Mouse (Mus musculus): ENCODE results near the gene Tmem45b. TPM values are rescaled to one million over a fixed set of nuclear protein-coding genes. Genes with fewer than 3 reads are reported as not detected.

Tmem45b gene
- polyA plus RNA-seq, 1 experiment from 2014 or later: 10.3 TPM

DNA sequence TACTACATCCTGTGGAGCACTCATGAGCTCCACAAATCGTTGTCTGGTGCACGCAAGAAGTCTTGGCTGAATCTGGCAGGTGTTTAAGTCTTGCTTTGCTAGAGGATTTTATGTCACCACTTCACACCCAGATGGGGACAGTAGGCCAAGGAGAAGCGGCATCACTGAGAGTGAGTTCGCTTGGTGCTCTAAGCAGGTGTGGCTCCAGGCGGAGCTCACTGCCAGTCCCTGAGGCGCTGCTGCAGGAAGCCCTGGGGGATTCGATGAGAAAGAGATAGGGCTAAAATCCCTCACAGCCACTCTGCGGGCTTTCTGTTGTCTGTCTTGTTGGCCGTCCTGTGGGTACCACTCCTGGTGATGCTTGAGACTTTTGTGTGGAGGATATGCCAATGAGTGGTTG lies 34.3 kb downstream of the Tmem45b start:
- Histone ChIP-seq H3K9ac (replicated peaks; ENCODE audit: low read depth, low read length) (no peak overlapping the region), H3K27ac (ENCODE audit: low read length) (no peak overlapping the region), H3K27me3 (ENCODE audit: control insufficient read depth, insufficient read depth, low read length) (no peaks in the 10 kb centered on the region), H3K4me1 (ENCODE audit: control insufficient read depth, insufficient read depth, low read length) (no peaks in the 10 kb centered on the region), H3K36me3 (ENCODE audit: control insufficient read depth, insufficient read depth, low read length) (no peaks in the 10 kb centered on the region), H3K4me3 (ENCODE audit: low read depth, low read length) (no peak overlapping the region), H3K9me3 (ENCODE audit: control insufficient read depth, low read depth, low read length) (no peaks in the 10 kb centered on the region), H3K4me2 (replicated peaks; ENCODE audit: low read depth, low read length) (no peak overlapping the region)
- ATAC-seq (ENCODE audit: insufficient number of reproducible peaks, insufficient read depth, low FRiP score, low read depth): no peak
- 77% methylated on average over 9 of the region's 9 CpGs for WGBS

DNA sequence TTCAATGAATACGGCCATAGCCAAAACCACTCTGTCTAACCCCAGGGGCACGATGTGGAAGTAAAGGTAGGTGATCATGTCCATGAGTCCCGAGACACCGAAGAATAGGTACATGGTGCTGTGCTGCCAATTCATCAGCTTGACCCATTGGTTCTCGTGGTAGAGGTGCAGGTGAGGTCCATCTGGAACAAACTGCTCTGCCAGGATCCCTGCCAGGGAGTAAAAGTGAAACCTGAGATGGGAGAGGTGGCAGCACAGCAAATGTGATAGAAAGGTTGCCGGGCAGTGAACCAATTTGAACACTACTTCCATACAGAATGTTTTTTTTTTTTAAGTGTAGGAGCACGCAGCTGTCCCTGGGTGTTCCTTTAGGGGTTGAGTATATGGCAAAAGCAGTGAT lies 35.3 kb downstream of the Tmem45b start:
- H3K27ac ChIP-seq (ENCODE audit: low read length): no peak overlapping the region
- H3K9me3 ChIP-seq (ENCODE audit: control insufficient read depth, low read depth, low read length): no peaks in the 10 kb centered on the region
- no peak overlapping the region for H3K9ac ChIP-seq (replicated peaks; ENCODE audit: low read depth, low read length)
- no peak overlapping the region for H3K4me3 ChIP-seq (ENCODE audit: low read depth, low read length)
- H3K4me2 ChIP-seq (replicated peaks; ENCODE audit: low read depth, low read length): no peak overlapping the region
- WGBS: 85% methylated on average over 7 of the region's 7 CpGs
- ATAC-seq (ENCODE audit: insufficient number of reproducible peaks, insufficient read depth, low FRiP score, low read depth): no peak
- H3K27me3 ChIP-seq (ENCODE audit: control insufficient read depth, insufficient read depth, low read length): no peaks in the 10 kb centered on the region
- no peaks in the 10 kb centered on the region for H3K4me1 ChIP-seq (ENCODE audit: control insufficient read depth, insufficient read depth, low read length)
- H3K36me3 ChIP-seq (ENCODE audit: control insufficient read depth, insufficient read depth, low read length): no peaks in the 10 kb centered on the region

DNA sequence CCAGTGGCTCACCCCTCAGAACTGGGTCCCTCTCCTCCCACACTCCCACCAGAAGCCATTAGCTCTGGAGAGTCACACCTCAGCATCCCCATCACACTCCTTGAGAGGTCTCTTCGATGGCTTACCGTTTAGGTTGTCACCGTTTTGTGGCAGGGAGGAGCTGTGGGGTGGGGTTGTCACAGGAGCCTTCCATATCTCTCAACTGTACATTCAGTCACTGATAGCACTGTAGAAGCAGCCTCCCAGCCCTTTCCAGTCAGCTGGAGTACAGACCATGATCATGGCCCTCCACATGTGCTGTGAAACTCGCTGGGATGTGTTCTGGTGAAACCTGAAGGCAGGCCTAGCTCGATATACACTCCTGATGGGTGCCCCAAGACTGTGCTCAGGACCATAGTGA lies 42.1 kb downstream of the Tmem45b start:
- no peak for ATAC-seq (ENCODE audit: insufficient number of reproducible peaks, insufficient read depth, low FRiP score, low read depth)
- H3K27me3 ChIP-seq (ENCODE audit: control insufficient read depth, insufficient read depth, low read length): no peaks in the 10 kb centered on the region
- H3K9me3 ChIP-seq (ENCODE audit: control insufficient read depth, low read depth, low read length): no peaks in the 10 kb centered on the region
- no peaks in the 10 kb centered on the region for H3K4me1 ChIP-seq (ENCODE audit: control insufficient read depth, insufficient read depth, low read length)
- no peak overlapping the region for H3K4me3 ChIP-seq (ENCODE audit: low read depth, low read length)
- H3K4me2 ChIP-seq (replicated peaks; ENCODE audit: low read depth, low read length): no peak overlapping the region
- peaks cover 35% of the 10 kb centered on the region for H3K36me3 ChIP-seq (ENCODE audit: control insufficient read depth, insufficient read depth, low read length)
- WGBS: 89% methylated on average over 5 of the region's 5 CpGs
- H3K9ac ChIP-seq (replicated peaks; ENCODE audit: low read depth, low read length): no peak overlapping the region
- no peak overlapping the region for H3K27ac ChIP-seq (ENCODE audit: low read length)

DNA sequence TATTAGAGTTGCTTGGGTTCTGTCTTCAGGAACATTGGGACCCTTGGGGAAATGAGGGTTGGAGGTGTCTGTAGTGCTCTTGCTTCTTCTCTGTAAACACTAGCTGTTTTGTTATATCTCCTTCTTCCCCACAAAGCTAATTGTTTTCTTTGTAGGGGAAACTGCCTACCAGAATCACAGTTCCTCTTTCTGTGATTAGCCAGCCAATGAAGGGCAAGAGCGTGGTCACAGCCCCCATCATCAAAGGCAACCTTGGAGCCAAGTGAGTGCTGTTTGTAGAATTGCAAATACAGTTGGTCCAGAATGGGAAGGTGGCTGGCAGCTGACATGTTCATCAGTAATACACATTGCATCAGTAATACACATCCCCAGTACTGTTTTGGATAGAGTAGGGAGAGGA lies 45.4 kb downstream of the Tmem45b start:
- Histone ChIP-seq H3K27ac (ENCODE audit: low read length) (no peak overlapping the region), H3K4me3 (ENCODE audit: low read depth, low read length) (no peak overlapping the region), H3K27me3 (ENCODE audit: control insufficient read depth, insufficient read depth, low read length) (no peaks in the 10 kb centered on the region), H3K9ac (replicated peaks; ENCODE audit: low read depth, low read length) (no peak overlapping the region), H3K4me2 (replicated peaks; ENCODE audit: low read depth, low read length) (no peak overlapping the region), H3K4me1 (ENCODE audit: control insufficient read depth, insufficient read depth, low read length) (no peaks in the 10 kb centered on the region), H3K36me3 (ENCODE audit: control insufficient read depth, insufficient read depth, low read length) (peaks cover 61% of the 10 kb centered on the region), H3K9me3 (ENCODE audit: control insufficient read depth, low read depth, low read length) (no peaks in the 10 kb centered on the region)
- 91% methylated on average over 1 of the region's 1 CpGs for WGBS
- no peak for ATAC-seq (ENCODE audit: insufficient number of reproducible peaks, insufficient read depth, low FRiP score, low read depth)

DNA sequence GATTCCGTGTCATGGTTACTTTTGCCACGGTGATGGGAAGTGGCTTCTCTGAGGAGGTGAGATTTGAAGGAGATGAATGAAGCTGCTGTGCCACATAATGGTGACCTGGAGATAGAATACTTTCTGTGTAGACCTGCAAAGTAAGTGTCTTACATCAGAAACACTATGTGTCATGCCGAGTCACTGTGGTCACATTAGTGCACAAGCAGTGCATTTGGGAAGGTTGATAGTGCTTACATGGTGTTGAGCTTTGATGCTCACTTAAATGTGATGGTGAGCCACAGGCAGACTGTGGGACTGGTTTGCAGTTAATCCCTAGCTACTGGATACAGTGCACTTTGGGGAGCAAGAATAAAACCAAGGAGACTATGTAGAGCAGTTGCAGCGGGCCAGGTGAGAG lies 52.1 kb downstream of the Tmem45b start:
- Histone ChIP-seq H3K36me3 (ENCODE audit: control insufficient read depth, insufficient read depth, low read length) (peaks cover 82% of the 10 kb centered on the region), H3K4me1 (ENCODE audit: control insufficient read depth, insufficient read depth, low read length) (no peaks in the 10 kb centered on the region), H3K27me3 (ENCODE audit: control insufficient read depth, insufficient read depth, low read length) (no peaks in the 10 kb centered on the region), H3K9me3 (ENCODE audit: control insufficient read depth, low read depth, low read length) (no peaks in the 10 kb centered on the region), H3K4me3 (ENCODE audit: low read depth, low read length) (no peak overlapping the region), H3K27ac (ENCODE audit: low read length) (no peak overlapping the region), H3K4me2 (replicated peaks; ENCODE audit: low read depth, low read length) (no peak overlapping the region), H3K9ac (replicated peaks; ENCODE audit: low read depth, low read length) (no peak overlapping the region)
- WGBS: 88% methylated on average over 4 of the region's 4 CpGs
- no peak for ATAC-seq (ENCODE audit: insufficient number of reproducible peaks, insufficient read depth, low FRiP score, low read depth)

DNA sequence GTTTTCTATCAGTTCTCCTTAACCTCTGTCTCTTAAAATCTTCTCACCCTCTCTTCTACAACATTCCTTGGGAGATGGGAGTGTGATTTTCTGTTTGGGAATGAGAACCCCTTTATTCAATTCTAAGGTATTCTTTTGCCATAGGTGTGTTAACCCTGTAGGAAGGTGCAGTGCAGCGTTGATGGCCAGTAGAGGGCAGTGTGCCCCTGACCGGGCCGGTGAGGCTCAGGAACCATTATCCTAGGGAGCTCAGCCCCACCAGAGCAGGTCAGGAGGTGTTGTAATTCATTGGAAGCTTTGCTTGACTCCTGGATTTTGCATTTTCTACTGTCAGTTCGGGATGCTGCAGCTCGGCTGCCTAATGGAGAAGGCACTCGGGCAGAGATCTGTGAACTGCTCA lies 59.0 kb downstream of the Tmem45b start:
- no peak overlapping the region for H3K27ac ChIP-seq (ENCODE audit: low read length)
- H3K27me3 ChIP-seq (ENCODE audit: control insufficient read depth, insufficient read depth, low read length): no peaks in the 10 kb centered on the region
- ATAC-seq (ENCODE audit: insufficient number of reproducible peaks, insufficient read depth, low FRiP score, low read depth): no peak
- H3K4me3 ChIP-seq (ENCODE audit: low read depth, low read length): no peak overlapping the region
- no peaks in the 10 kb centered on the region for H3K4me1 ChIP-seq (ENCODE audit: control insufficient read depth, insufficient read depth, low read length)
- no peak overlapping the region for H3K9ac ChIP-seq (replicated peaks; ENCODE audit: low read depth, low read length)
- no peaks in the 10 kb centered on the region for H3K9me3 ChIP-seq (ENCODE audit: control insufficient read depth, low read depth, low read length)
- H3K36me3 ChIP-seq (ENCODE audit: control insufficient read depth, insufficient read depth, low read length): peaks cover 77% of the 10 kb centered on the region
- 54% methylated on average over 6 of the region's 6 CpGs for WGBS
- H3K4me2 ChIP-seq (replicated peaks; ENCODE audit: low read depth, low read length): no peak overlapping the region

DNA sequence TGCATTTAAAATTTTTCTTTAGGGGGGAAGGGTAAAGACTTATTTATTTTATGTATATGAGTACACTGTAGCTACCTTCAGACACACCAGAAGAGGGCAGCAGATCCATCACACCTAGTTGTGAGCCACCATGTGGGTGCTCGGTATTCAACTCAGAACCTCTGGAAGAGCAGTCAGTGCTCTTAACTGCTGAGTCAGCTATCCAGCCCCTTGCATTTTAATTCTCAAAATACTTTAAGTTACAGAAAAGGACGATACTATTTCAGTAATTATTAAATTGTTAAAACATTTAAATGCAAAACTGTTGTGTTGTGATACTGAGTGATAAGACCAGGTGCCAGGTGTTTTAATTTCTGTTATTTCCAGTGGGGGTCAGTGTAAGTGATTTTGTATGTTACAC lies 60.0 kb downstream of the Tmem45b start:
- Histone ChIP-seq H3K4me2 (replicated peaks; ENCODE audit: low read depth, low read length) (no peak overlapping the region), H3K36me3 (ENCODE audit: control insufficient read depth, insufficient read depth, low read length) (peaks cover 77% of the 10 kb centered on the region), H3K9ac (replicated peaks; ENCODE audit: low read depth, low read length) (no peak overlapping the region), H3K4me1 (ENCODE audit: control insufficient read depth, insufficient read depth, low read length) (no peaks in the 10 kb centered on the region), H3K27me3 (ENCODE audit: control insufficient read depth, insufficient read depth, low read length) (no peaks in the 10 kb centered on the region), H3K4me3 (ENCODE audit: low read depth, low read length) (no peak overlapping the region), H3K27ac (ENCODE audit: low read length) (no peak overlapping the region), H3K9me3 (ENCODE audit: control insufficient read depth, low read depth, low read length) (no peaks in the 10 kb centered on the region)
- ATAC-seq (ENCODE audit: insufficient number of reproducible peaks, insufficient read depth, low FRiP score, low read depth): no peak
- WGBS: 84% methylated on average over 2 of the region's 2 CpGs

DNA sequence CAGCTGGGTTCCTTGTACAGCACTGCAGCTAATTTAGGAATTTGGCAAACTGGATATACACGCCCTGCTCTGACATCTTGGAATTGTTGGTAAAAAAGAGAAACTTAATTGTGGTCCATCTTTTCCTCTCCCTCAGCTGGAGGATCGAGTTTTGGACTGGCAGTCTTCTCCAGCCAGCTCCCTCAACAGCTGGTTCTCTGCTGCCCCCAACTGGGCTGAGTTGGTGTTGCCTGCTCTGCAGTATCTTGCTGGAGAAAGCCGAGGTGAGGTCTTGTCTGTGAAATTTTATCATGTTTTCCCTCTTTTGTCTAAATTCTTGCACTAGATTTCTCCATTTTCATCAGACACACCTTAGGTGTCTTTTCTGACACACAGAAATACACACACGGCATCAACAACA lies 63.8 kb downstream of the Tmem45b start:
- Histone ChIP-seq H3K9me3 (ENCODE audit: control insufficient read depth, low read depth, low read length) (no peaks in the 10 kb centered on the region), H3K9ac (replicated peaks; ENCODE audit: low read depth, low read length) (no peak overlapping the region), H3K4me2 (replicated peaks; ENCODE audit: low read depth, low read length) (no peak overlapping the region), H3K4me3 (ENCODE audit: low read depth, low read length) (no peak overlapping the region), H3K36me3 (ENCODE audit: control insufficient read depth, insufficient read depth, low read length) (peaks cover 89% of the 10 kb centered on the region), H3K4me1 (ENCODE audit: control insufficient read depth, insufficient read depth, low read length) (no peaks in the 10 kb centered on the region), H3K27me3 (ENCODE audit: control insufficient read depth, insufficient read depth, low read length) (no peaks in the 10 kb centered on the region), H3K27ac (ENCODE audit: low read length) (no peak overlapping the region)
- WGBS: 49% methylated on average over 4 of the region's 4 CpGs
- no peak for ATAC-seq (ENCODE audit: insufficient number of reproducible peaks, insufficient read depth, low FRiP score, low read depth)

DNA sequence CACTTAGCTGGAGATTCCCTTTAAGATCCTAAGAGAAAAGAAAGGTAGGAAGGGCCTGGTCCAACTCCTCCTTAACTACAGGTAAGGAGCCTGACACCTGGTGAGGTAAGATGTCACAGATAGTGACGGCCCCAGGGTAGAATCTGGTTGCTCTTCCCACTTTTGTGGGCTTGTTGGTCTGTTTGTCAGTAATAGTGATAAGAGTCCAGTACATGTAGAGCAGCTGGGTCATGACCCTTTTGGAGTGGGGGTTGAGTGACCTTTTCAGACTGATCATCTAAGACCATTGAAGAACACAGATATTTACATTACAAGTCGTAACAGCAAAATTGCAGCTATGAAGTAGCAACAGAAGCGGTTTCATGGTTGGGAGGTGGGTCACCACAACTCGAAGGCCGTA lies 77.1 kb downstream of the Tmem45b start:
- WGBS: 79% methylated on average over 5 of the region's 5 CpGs
- Histone ChIP-seq H3K4me2 (replicated peaks; ENCODE audit: low read depth, low read length) (peak overlapping the region; percentile 68), H3K27ac (ENCODE audit: low read length) (no peak overlapping the region), H3K4me3 (ENCODE audit: low read depth, low read length) (peak overlapping the region; percentile 94; the same call in 1 of the 2 replicates), H3K9me3 (ENCODE audit: control insufficient read depth, low read depth, low read length) (no peaks in the 10 kb centered on the region), H3K27me3 (ENCODE audit: control insufficient read depth, insufficient read depth, low read length) (no peaks in the 10 kb centered on the region), H3K4me1 (ENCODE audit: control insufficient read depth, insufficient read depth, low read length) (peaks cover 12% of the 10 kb centered on the region; the same call in 1 of the 2 replicates), H3K36me3 (ENCODE audit: control insufficient read depth, insufficient read depth, low read length) (peaks cover 19% of the 10 kb centered on the region), H3K9ac (replicated peaks; ENCODE audit: low read depth, low read length) (no peak overlapping the region)
- no peak for ATAC-seq (ENCODE audit: insufficient number of reproducible peaks, insufficient read depth, low FRiP score, low read depth)

All from stomach, embryonic 14.5 days (tissue).